Mouse (Mus musculus): ENCODE measurements at regions not wholly inside any gene's neighbourhood (a gene's known extent, or its start where the extent isn't known, plus 50 kb on each side); places are given as distances from the start of the nearest gene placed in this dataset.

- no peak for TF ChIP-seq CTCF (conservative IDR thresholded peaks at IDR 0.05; ENCODE audit: low read length)
- TF ChIP-seq POU5F1 (IDR thresholded peaks at IDR 0.05; ENCODE audit: borderline replicate concordance, low read length): no peak
- TF ChIP-seq NANOG (IDR thresholded peaks at IDR 0.05; ENCODE audit: borderline replicate concordance, low read length): no peak
These were observed 125.6 kb upstream of the Nudt12 start for GRCm38 (mm10) chr17:59138791-59139190.
